Mouse (Mus musculus) myocyte (in vitro differentiated cells): ENCODE results near the gene Tlx1. TPM values are rescaled to one million over a fixed set of nuclear protein-coding genes. Genes with fewer than 3 reads are reported as not detected.

Source experiments
- H3K27me3 ChIP-seq: one replicate; pipeline ENCODE4 v1.6.1; 2011; ENCODE audit not compliant: control insufficient read depth, insufficient read depth, insufficient read length
- H3K36me3 ChIP-seq: one replicate; pipeline ENCODE4 v1.6.1; 2011; ENCODE audit not compliant: control insufficient read depth, insufficient read depth
- H3K4me2 ChIP-seq: one replicate; pipeline ENCODE4 v1.6.1; 2011; ENCODE audit warnings: low read depth, control low read depth
- H3K4me3 ChIP-seq: one replicate; pipeline ENCODE4 v1.5.1; 2011; ENCODE audit warnings: mild to moderate bottlenecking, control low read depth, moderate library complexity
- H3K79me2 ChIP-seq: one replicate; pipeline ENCODE4 v1.6.1; 2011; ENCODE audit not compliant: control insufficient read depth, insufficient read depth
- H3ac ChIP-seq: one replicate; pipeline ENCODE4 v1.6.1; 2011; ENCODE audit not compliant: control insufficient read depth, insufficient read length
- CEBPB ChIP-seq: IDR thresholded peaks from 2 replicates; pipeline ENCODE4 v1.6.1; 2011; ENCODE audit warnings: mild to moderate bottlenecking, moderate library complexity; ENCODE audit not compliant: poor library complexity, insufficient read depth, severe bottlenecking
- E2F4 ChIP-seq: IDR thresholded peaks from one replicate; pipeline ENCODE4 v1.6.1; 2011; ENCODE audit warnings: mild to moderate bottlenecking, control low read depth, moderate library complexity; ENCODE audit not compliant: insufficient read depth
- MAX ChIP-seq: IDR thresholded peaks from one replicate; pipeline ENCODE4 v1.6.1; 2011; ENCODE audit warnings: low read depth, mild to moderate bottlenecking, control low read depth
- MYOD1 ChIP-seq, 3 experiments: IDR thresholded peaks; one replicate each; pipeline ENCODE4 v1.6.1; 2011; ENCODE audit warnings: control low read depth in 2 of 3, low read depth in 2 of 3, mild to moderate bottlenecking in 2 of 3, moderate library complexity in 1 of 3; ENCODE audit not compliant: insufficient read length in 2 of 3, control insufficient read depth in 1 of 3
- MYOG ChIP-seq, 3 experiments: IDR thresholded peaks; one replicate each; pipeline ENCODE4 v1.6.1; 2011; ENCODE audit warnings: control low read depth in 2 of 3, low read depth in 2 of 3, mild to moderate bottlenecking in 2 of 3; ENCODE audit not compliant: insufficient read length in 2 of 3, control insufficient read depth in 1 of 3, insufficient read depth in 1 of 3
- POLR2A ChIP-seq: IDR thresholded peaks from one replicate; pipeline ENCODE4 v1.6.1; 2011; ENCODE audit warnings: low read depth, mild to moderate bottlenecking, control low read depth, moderate library complexity; ENCODE audit not compliant: insufficient read length
- POLR2AphosphoS2 ChIP-seq: IDR thresholded peaks from one replicate; pipeline ENCODE4 v1.6.1; 2011; ENCODE audit warnings: low read depth, control low read depth; ENCODE audit not compliant: insufficient read length
- REST ChIP-seq: IDR thresholded peaks from one replicate; pipeline ENCODE4 v1.6.1; 2011; ENCODE audit warnings: mild to moderate bottlenecking, control low read depth, moderate library complexity; ENCODE audit not compliant: insufficient read depth, insufficient read length
- SRF ChIP-seq: IDR thresholded peaks from one replicate; pipeline ENCODE4 v1.6.1; 2011; ENCODE audit warnings: low read depth; ENCODE audit not compliant: control insufficient read depth, insufficient read length
- TCF12 ChIP-seq: IDR thresholded peaks from one replicate; pipeline ENCODE4 v1.6.1; 2011; ENCODE audit warnings: mild to moderate bottlenecking, control low read depth; ENCODE audit not compliant: poor library complexity, insufficient read depth, severe bottlenecking
- TCF3 ChIP-seq: IDR thresholded peaks from one replicate; pipeline ENCODE4 v1.6.1; 2011; ENCODE audit warnings: low read depth, control low read depth; ENCODE audit not compliant: insufficient read length
- USF1 ChIP-seq: IDR thresholded peaks from one replicate; pipeline ENCODE4 v1.6.1; 2011; ENCODE audit warnings: low read depth, mild to moderate bottlenecking, control low read depth, moderate library complexity
- polyA plus RNA-seq: library from polyadenylated mRNA; unstranded; fragments of >200 nt; fragmentation: generic; extraction: Trizol; gene quantifications from one replicate; pipeline ENCODE4 v1.2.1, GENCODE M21; 2012; ENCODE audit warnings: missing spikeins

Tlx1 gene
- polyA plus RNA-seq, 1 experiment: not detected

- TF ChIP-seq TCF3: no peak
- TF ChIP-seq CEBPB: no peak
- TF ChIP-seq MYOG (IDR thresholded peaks at IDR 0.05; ENCODE audit: control insufficient read depth in 1 of 3, insufficient read depth in 1 of 3, insufficient read length in 2 of 3, low read depth in 2 of 3): no peak
- no peak for TF ChIP-seq TCF12
- TF ChIP-seq REST: no peak
- no peak for TF ChIP-seq USF1
- TF ChIP-seq POLR2AphosphoS2: no peak
- no peak for TF ChIP-seq MYOD1 (IDR thresholded peaks at IDR 0.05; ENCODE audit: control insufficient read depth in 1 of 3, insufficient read length in 2 of 3, low read depth in 2 of 3)
- no peak for TF ChIP-seq POLR2A
- TF ChIP-seq SRF: no peak
- no peak for TF ChIP-seq MAX
- no peak for TF ChIP-seq E2F4
- H3ac ChIP-seq: no peak overlapping the region
- no peaks in the 10 kb centered on the region for H3K36me3 ChIP-seq
- no peak overlapping the region for H3K4me3 ChIP-seq
- H3K27me3 ChIP-seq: no peaks in the 10 kb centered on the region
- no peak overlapping the region for H3K4me2 ChIP-seq
- no peaks in the 10 kb centered on the region for H3K79me2 ChIP-seq
Measured at GRCm38 (mm10) chr19:45180447-45180846, 30.0 kb downstream of the Tlx1 start.

DNA sequence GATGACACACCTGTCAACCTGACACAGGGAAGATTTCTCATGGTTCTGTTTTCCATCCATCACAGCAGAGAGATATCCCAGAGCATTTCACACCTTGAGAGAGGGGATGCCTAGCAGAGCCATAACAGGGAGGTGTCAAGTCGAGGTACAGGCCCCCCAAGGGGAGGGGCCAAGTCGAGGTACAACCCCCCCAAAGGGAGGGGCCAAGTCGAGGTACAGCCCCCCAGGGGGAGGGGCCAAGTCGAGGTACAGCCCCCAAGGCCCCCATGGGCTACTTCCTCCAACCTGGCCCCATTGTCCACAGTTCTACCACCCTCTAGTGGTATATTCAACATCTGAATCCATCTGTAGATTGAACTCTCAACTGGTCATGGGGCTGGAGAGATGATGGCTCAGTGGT lies 44.2 kb downstream of the Tlx1 start:
- Histone ChIP-seq H3K79me2 (no peaks in the 10 kb centered on the region), H3K4me2 (no peak overlapping the region), H3K4me3 (no peak overlapping the region), H3K27me3 (no peaks in the 10 kb centered on the region), H3ac (no peak overlapping the region), H3K36me3 (no peaks in the 10 kb centered on the region)
- TF ChIP-seq MYOD1 (IDR thresholded peaks at IDR 0.05; ENCODE audit: control insufficient read depth in 1 of 3, insufficient read length in 2 of 3, low read depth in 2 of 3) (no peak), MAX (no peak), CEBPB (no peak), TCF12 (no peak), POLR2AphosphoS2 (no peak), POLR2A (no peak), SRF (no peak), USF1 (no peak), TCF3 (no peak), E2F4 (no peak), MYOG (IDR thresholded peaks at IDR 0.05; ENCODE audit: control insufficient read depth in 1 of 3, insufficient read depth in 1 of 3, insufficient read length in 2 of 3, low read depth in 2 of 3) (no peak), REST (no peak)

GRCm38 (mm10) chr19:45196967-45197366 lies 46.5 kb downstream of the Tlx1 start:
- Histone ChIP-seq H3ac (no peak overlapping the region), H3K79me2 (no peaks in the 10 kb centered on the region), H3K36me3 (no peaks in the 10 kb centered on the region), H3K4me3 (no peak overlapping the region), H3K4me2 (no peak overlapping the region), H3K27me3 (no peaks in the 10 kb centered on the region)
- no peak for TF ChIP-seq MYOD1 (IDR thresholded peaks at IDR 0.05; ENCODE audit: control insufficient read depth in 1 of 3, insufficient read length in 2 of 3, low read depth in 2 of 3)
- no peak for TF ChIP-seq MYOG (IDR thresholded peaks at IDR 0.05; ENCODE audit: control insufficient read depth in 1 of 3, insufficient read depth in 1 of 3, insufficient read length in 2 of 3, low read depth in 2 of 3)
- TF ChIP-seq TCF3: no peak
- no peak for TF ChIP-seq MAX
- no peak for TF ChIP-seq USF1
- TF ChIP-seq TCF12: no peak
- TF ChIP-seq POLR2A: no peak
- no peak for TF ChIP-seq SRF
- no peak for TF ChIP-seq REST

GRCm38 (mm10) chr19:45205311-45206105 lies 55.0 kb downstream of the Tlx1 start:
- Histone ChIP-seq H3K4me3 (no peak overlapping the region), H3K79me2 (no peaks in the 10 kb centered on the region), H3K36me3 (no peaks in the 10 kb centered on the region), H3ac (no peak overlapping the region), H3K27me3 (no peaks in the 10 kb centered on the region), H3K4me2 (no peak overlapping the region)
- TF ChIP-seq POLR2A: no peak
- TF ChIP-seq SRF: no peak
- no peak for TF ChIP-seq CEBPB

Other genes with a start within 250 kb of the Tlx1 start
- gene Slf2, start 219.5 kb upstream of the Tlx1 start, polyA plus RNA-seq: 6.6 TPM
- 0.43 TPM for gene Sema4g, start 161.6 kb upstream of the Tlx1 start, polyA plus RNA-seq
- gene Twnk, start 145.0 kb upstream of the Tlx1 start, polyA plus RNA-seq: 13.5 TPM
- 81.3 TPM for gene Mrpl43, start 144.2 kb upstream of the Tlx1 start, polyA plus RNA-seq
- gene Lzts2, start 136.3 kb upstream of the Tlx1 start, polyA plus RNA-seq: 66.1 TPM
- 5.0 TPM for gene Pdzd7, start 105.0 kb upstream of the Tlx1 start, polyA plus RNA-seq
- 43.4 TPM for gene Sfxn3, start 103.2 kb upstream of the Tlx1 start, polyA plus RNA-seq
- 1.4 TPM for gene Kazald1, start 75.4 kb upstream of the Tlx1 start, polyA plus RNA-seq
- 0.22 TPM for gene Lbx1, start 85.1 kb downstream of the Tlx1 start, polyA plus RNA-seq
- gene Btrc, start 213.1 kb downstream of the Tlx1 start, polyA plus RNA-seq: 17.0 TPM